Mouse (Mus musculus) midbrain, embryonic 14.5 days (tissue): ENCODE results near the gene Gm7879. TPM values are rescaled to one million over a fixed set of nuclear protein-coding genes. Genes with fewer than 3 reads are reported as not detected.
"Not testable (repeated sequence)": the region's sequence is repeated elsewhere in the genome, so short reads cannot be mapped to it uniquely, and the experiment has no call there.

Experiments
- ATAC-seq: fragments of 200-750 bp; cut with Nextera tagmentation; 2 replicates; pipeline ENCODE4 v1.8.0; 2017; ENCODE audit warnings: moderate number of reproducible peaks, moderate library complexity; ENCODE audit not compliant: low FRiP score, low TSS enrichment
- DNase-seq: peaks from one replicate; pipeline ENCODE4 v3.0.0-alpha.2; 2015
- H3K27ac ChIP-seq: fragments of 300-500 bp; sonication (generic); replicated peaks from 2 replicates; pipeline ENCODE4 v1.5.1; 2014; ENCODE audit warnings: mild to moderate bottlenecking, low read depth, low read length, moderate library complexity
- H3K27me3 ChIP-seq: fragments of 300-500 bp; sonication (generic); 2 replicates; pipeline ENCODE4 v1.6.1; 2014; ENCODE audit warnings: low read length, control low read depth, mixed read lengths; ENCODE audit not compliant: control insufficient read depth, insufficient read depth
- H3K36me3 ChIP-seq: fragments of 300-500 bp; sonication (generic); 2 replicates; pipeline ENCODE4 v1.6.1; 2014; ENCODE audit warnings: low read length, control low read depth; ENCODE audit not compliant: control insufficient read depth, insufficient read depth
- H3K4me1 ChIP-seq: fragments of 300-500 bp; sonication (generic); 2 replicates; pipeline ENCODE4 v1.6.1; 2014; ENCODE audit warnings: mild to moderate bottlenecking, antibody characterized with exemption, low read length, control low read depth; ENCODE audit not compliant: control insufficient read depth, insufficient read depth
- H3K4me2 ChIP-seq: fragments of 300-500 bp; sonication (generic); 2 replicates; pipeline ENCODE4 v1.6.1; 2014; ENCODE audit warnings: mild to moderate bottlenecking, low read length, moderate library complexity
- H3K4me3 ChIP-seq: fragments of 300-500 bp; sonication (generic); replicated peaks from 2 replicates; pipeline ENCODE4 v1.5.1; 2014; ENCODE audit warnings: low read depth, low read length
- H3K9ac ChIP-seq: fragments of 300-500 bp; sonication (generic); replicated peaks from 2 replicates; pipeline ENCODE4 v1.6.1; 2014; ENCODE audit warnings: mild to moderate bottlenecking, low read length, moderate library complexity
- H3K9me3 ChIP-seq: fragments of 300-500 bp; sonication (generic); 2 replicates; pipeline ENCODE4 v1.6.1; 2016; ENCODE audit warnings: low read length, control low read depth, mixed read lengths; ENCODE audit not compliant: control insufficient read depth
- WGBS: fragments of 180-500 bp; shearing (Covaris S2); extraction: QIAGEN DNeasy Blood & Tissue Kit; methylation state at CpG from one replicate; pipeline ENCODE4 v1.1.7; 2014; 5-methylcytosine and 5-hydroxymethylcytosine counted together
- polyA plus RNA-seq: library from polyadenylated mRNA; unstranded; fragments of >200 nt; fragmentation: Nextera tagmentation; extraction: Ambion mirVana; gene quantifications from 2 replicates; pipeline ENCODE4 v1.2.1, GENCODE M21; 2014

Gene Gm7879
- not detected in 2 replicates for polyA plus RNA-seq

GRCm38 (mm10) chr5:43912844-43913243 lies at the start of gene Gm7879:
Gene Gm7879, plus strand, starts transcription at chr5:43913144.
- ATAC-seq = not testable (repeated sequence)

DNA sequence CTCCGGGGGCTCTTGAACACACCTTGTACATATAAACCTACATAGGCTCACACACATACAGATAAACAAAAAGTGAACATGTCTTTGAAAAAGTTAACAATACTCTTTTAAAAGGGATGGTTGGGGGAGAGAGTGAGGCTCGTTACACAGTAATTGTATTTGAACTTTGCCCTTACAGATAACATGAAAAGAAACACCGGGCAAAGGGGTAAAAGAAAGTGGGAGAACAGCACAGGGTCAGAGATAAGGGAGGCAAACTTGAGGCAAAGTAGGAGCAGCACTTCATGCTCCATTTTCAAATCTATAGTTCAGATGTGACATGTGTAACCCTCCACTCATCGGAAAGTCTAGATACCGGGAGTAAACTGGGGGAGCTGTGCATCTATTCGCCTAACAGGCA lies 49.3 kb upstream of the Gm7879 start:
- Histone ChIP-seq H3K9ac (no peak overlapping the region), H3K4me2 (no peak overlapping the region), H3K36me3 (no peaks in the 10 kb centered on the region), H3K4me3 (no peak overlapping the region), H3K9me3 (no peaks in the 10 kb centered on the region), H3K27me3 (no peaks in the 10 kb centered on the region), H3K27ac (no peak overlapping the region), H3K4me1 (no peaks in the 10 kb centered on the region)
- WGBS = 90% methylated on average over 6 of the region's 6 CpGs
- ATAC-seq (no peak), DNase-seq (no peak)

More at GRCm38 (mm10) chr5:43912844-43913243, at the start of gene Gm7879:
- not testable (repeated sequence) for H3K27me3 ChIP-seq, H3K9ac ChIP-seq, DNase-seq, H3K27ac ChIP-seq, H3K4me2 ChIP-seq, H3K4me3 ChIP-seq, H3K4me1 ChIP-seq, H3K36me3 ChIP-seq, H3K9me3 ChIP-seq
- WGBS = 96% methylated on average over 4 of the region's 4 CpGs

- 81% methylated on average over 2 of the region's 2 CpGs for WGBS
- H3K9ac ChIP-seq = no peak overlapping the region
- no peak overlapping the region for H3K4me3 ChIP-seq
- no peak overlapping the region for H3K27ac ChIP-seq
- H3K9me3 ChIP-seq = no peaks in the 10 kb centered on the region
- ATAC-seq (no peak), DNase-seq (no peak)
- H3K4me1 ChIP-seq = peaks cover 8% of the 10 kb centered on the region; the same call in 1 of the 2 replicates
- no peak overlapping the region for H3K4me2 ChIP-seq
- H3K36me3 ChIP-seq = no peaks in the 10 kb centered on the region
- no peaks in the 10 kb centered on the region for H3K27me3 ChIP-seq
Measured at GRCm38 (mm10) chr5:43865316-43865715, 47.6 kb upstream of the Gm7879 start.

- Histone ChIP-seq H3K36me3 (no peaks in the 10 kb centered on the region), H3K9me3 (no peaks in the 10 kb centered on the region), H3K27ac (no peak within 1 kb of the TSS), H3K4me2 (peak within 1 kb of the TSS; percentile 67), H3K27me3 (no peaks in the 10 kb centered on the region), H3K4me1 (peaks cover 8% of the 10 kb centered on the region; the same call in 1 of the 2 replicates), H3K9ac (peak within 1 kb of the TSS; percentile 23; the same call in 1 of the 2 replicates), H3K4me3 (peak within 1 kb of the TSS; percentile 29)
- ATAC-seq (no peak), DNase-seq (no peak)
Measured at GRCm38 (mm10) chr5:43868253-43868652, 44.7 kb upstream of the Gm7879 start, which contains the start of gene Cd38. Gene Cd38, plus strand, starts transcription at chr5:43868553.

DNA sequence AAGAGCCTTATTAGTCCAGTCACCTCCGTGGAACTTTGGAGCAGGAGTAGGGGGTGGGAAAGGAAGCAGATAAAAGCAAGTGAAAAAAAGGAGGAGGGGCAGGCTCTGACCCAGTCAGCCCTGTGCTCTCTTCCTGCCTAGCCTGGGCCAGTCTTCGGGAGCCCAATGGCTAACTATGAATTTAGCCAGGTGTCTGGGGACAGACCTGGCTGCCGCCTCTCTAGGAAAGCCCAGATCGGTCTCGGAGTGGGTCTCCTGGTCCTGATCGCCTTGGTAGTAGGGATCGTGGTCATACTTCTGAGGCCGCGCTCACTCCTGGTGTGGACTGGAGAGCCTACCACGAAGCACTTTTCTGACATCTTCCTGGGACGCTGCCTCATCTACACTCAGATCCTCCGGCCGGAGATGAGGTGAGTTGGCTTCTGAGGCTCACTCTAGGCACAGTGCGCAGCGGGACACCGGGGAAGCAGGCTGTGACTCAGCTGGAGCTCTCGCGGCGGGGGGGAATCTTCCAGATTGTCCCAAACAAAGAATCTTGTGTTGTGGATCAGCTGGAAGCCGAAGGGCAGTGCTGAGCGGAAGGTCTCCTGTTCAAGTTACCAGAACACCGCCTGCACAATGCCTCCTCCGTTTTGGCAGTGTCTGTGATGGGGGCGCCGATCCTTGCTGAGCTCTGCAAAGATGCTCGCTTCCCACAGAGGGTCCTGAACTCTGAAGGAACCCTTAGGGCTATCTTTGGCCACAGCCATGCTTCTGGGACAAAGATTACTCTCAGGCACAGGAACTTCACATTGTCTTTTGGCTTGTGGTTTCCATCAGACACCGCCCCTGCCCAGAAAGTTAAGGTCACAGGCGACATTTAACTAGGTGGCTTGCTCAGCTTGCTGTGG lies 44.0 kb upstream of the Gm7879 start:
- WGBS = 5% methylated on average over 28 of the region's 28 CpGs
- ATAC-seq = 0 out of 2 replicates have a peak, but pooled peaks have one; percentile 29
- peak overlapping the region; percentile 67 for H3K4me2 ChIP-seq

GRCm38 (mm10) chr5:43871845-43872244 lies 41.1 kb upstream of the Gm7879 start:
- 80% methylated on average over 1 of the region's 1 CpGs for WGBS
- H3K4me2 ChIP-seq = no peak overlapping the region
- H3K4me3 ChIP-seq = no peak overlapping the region
- no peak overlapping the region for H3K9ac ChIP-seq
- no peaks in the 10 kb centered on the region for H3K36me3 ChIP-seq
- no peaks in the 10 kb centered on the region for H3K9me3 ChIP-seq
- no peaks in the 10 kb centered on the region for H3K27me3 ChIP-seq
- ATAC-seq = no peak
- H3K4me1 ChIP-seq = peaks cover 8% of the 10 kb centered on the region; the same call in 1 of the 2 replicates
- no peak for DNase-seq
- H3K27ac ChIP-seq = no peak overlapping the region

More for the DNA sequence above, 44.0 kb upstream of the Gm7879 start:
- Histone ChIP-seq H3K27ac (no peak overlapping the region), H3K9ac (peak overlapping the region; percentile 23; the same call in 1 of the 2 replicates), H3K4me1 (peaks cover 8% of the 10 kb centered on the region; the same call in 1 of the 2 replicates), H3K36me3 (no peaks in the 10 kb centered on the region), H3K27me3 (no peaks in the 10 kb centered on the region), H3K9me3 (no peaks in the 10 kb centered on the region), H3K4me3 (peak overlapping the region; percentile 29)
- peak; percentile 47 for DNase-seq

GRCm38 (mm10) chr5:43872652-43873051 lies 40.3 kb upstream of the Gm7879 start:
- WGBS = 70% methylated on average over 1 of the region's 1 CpGs
- Histone ChIP-seq H3K9ac (no peak overlapping the region), H3K4me3 (no peak overlapping the region), H3K9me3 (no peaks in the 10 kb centered on the region), H3K27me3 (no peaks in the 10 kb centered on the region), H3K4me2 (no peak overlapping the region), H3K4me1 (peaks cover 8% of the 10 kb centered on the region; the same call in 1 of the 2 replicates), H3K36me3 (no peaks in the 10 kb centered on the region), H3K27ac (no peak overlapping the region)
- ATAC-seq (no peak), DNase-seq (no peak)

DNA sequence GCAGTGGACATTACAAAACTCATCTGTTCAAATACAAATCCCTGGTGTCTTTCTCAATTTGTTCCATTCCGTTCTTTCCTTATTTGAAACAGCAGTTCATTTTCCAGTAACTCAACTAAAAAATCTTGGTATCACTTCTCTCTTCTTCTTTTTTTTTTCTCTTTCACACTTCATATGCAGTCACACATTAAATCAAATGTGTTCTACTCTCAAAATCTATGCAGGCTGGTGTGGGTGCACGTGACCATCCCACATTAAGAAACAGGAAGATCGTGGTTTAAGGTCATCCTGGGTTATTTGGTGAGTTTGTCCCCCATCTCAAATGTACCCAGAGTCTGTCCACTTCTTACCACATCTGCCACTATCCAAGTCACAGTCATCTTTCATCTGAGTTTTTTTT lies 30.9 kb upstream of the Gm7879 start:
- Histone ChIP-seq H3K9ac (no peak overlapping the region), H3K9me3 (no peaks in the 10 kb centered on the region), H3K27me3 (no peaks in the 10 kb centered on the region), H3K4me3 (no peak overlapping the region), H3K36me3 (no peaks in the 10 kb centered on the region), H3K27ac (no peak overlapping the region), H3K4me1 (no peaks in the 10 kb centered on the region), H3K4me2 (no peak overlapping the region)
- DNase-seq = no peak
- WGBS = 92% methylated on average over 3 of the region's 3 CpGs
- ATAC-seq = no peak
